Mouse (Mus musculus): ENCODE results near the gene Tecpr2. TPM values are rescaled to one million over a fixed set of nuclear protein-coding genes. Genes with fewer than 3 reads are reported as not detected.

Gene Tecpr2
- polyA plus RNA-seq, 1 experiment from 2014 or later, result 5.2 TPM

DNA sequence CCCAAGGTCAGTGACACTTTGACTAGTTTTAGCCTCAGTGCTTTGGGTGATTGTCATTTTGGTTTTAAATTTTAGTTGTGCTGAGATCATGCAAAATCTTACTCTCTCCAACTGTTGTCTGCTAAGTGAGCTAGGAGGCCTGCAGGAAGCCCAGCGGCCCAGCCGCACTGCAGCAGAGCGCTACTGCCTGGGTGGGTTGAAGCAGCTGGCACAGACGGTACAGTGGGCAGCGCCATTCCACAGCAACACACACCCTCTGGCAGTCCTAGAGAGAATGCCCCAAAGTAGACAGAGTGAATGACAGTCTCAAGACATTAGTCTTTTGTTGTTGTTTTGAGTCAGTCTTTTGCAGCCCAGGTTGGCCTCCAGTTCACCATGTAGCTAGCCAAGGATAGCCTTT lies 81.3 kb downstream of the Tecpr2 start:
- no peaks in the 10 kb centered on the region for H3K9me3 ChIP-seq (ENCODE audit: low read depth, low read length)
- DNase-seq (no peak), ATAC-seq (ENCODE audit: insufficient read depth) (no peak)
- H3K36me3 ChIP-seq (ENCODE audit: insufficient read depth), result peaks cover 46% of the 10 kb centered on the region
- no peak overlapping the region for H3K9ac ChIP-seq
- WGBS, result 97% methylated on average over 5 of the region's 5 CpGs
- no peaks in the 10 kb centered on the region for H3K4me1 ChIP-seq (ENCODE audit: insufficient read depth)
- no peak overlapping the region for H3K27ac ChIP-seq (ENCODE audit: low read depth)
- no peaks in the 10 kb centered on the region for H3K27me3 ChIP-seq (ENCODE audit: insufficient read depth, low read length)
- H3K4me2 ChIP-seq, result no peak overlapping the region
- TF ChIP-seq CTCF (IDR thresholded peaks at IDR 0.05; ENCODE audit: low read depth), result no peak
- H3K4me3 ChIP-seq (ENCODE audit: low read depth, low read length), result no peak overlapping the region

DNA sequence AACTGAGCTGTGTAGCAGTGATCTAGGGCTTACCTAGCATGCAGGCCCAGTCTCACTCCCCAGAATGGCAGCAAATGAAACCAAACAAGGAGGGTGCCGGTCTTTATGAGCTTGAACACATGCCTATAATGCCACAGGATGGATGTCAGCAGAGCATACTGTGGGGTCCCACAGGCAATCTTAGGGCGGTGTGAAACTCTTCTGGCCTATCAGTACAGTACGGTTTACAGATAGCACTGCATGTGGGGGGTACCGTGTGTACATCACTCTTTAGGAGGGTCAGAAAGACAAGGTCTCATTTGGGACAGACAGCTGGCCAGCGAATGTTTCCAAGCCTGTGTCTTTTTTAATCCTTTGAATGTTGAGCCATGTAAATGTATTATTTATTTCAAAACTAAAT lies 82.9 kb downstream of the Tecpr2 start:
- WGBS, result 82% methylated on average over 5 of the region's 5 CpGs
- H3K4me2 ChIP-seq, result no peak overlapping the region
- TF ChIP-seq CTCF (IDR thresholded peaks at IDR 0.05; ENCODE audit: low read depth), result no peak
- ATAC-seq (ENCODE audit: insufficient read depth) (no peak), DNase-seq (no peak)
- no peak overlapping the region for H3K27ac ChIP-seq (ENCODE audit: low read depth)
- no peak overlapping the region for H3K4me3 ChIP-seq (ENCODE audit: low read depth, low read length)
- H3K4me1 ChIP-seq (ENCODE audit: insufficient read depth), result no peaks in the 10 kb centered on the region
- no peak overlapping the region for H3K9ac ChIP-seq
- H3K9me3 ChIP-seq (ENCODE audit: low read depth, low read length), result no peaks in the 10 kb centered on the region
- no peaks in the 10 kb centered on the region for H3K27me3 ChIP-seq (ENCODE audit: insufficient read depth, low read length)
- H3K36me3 ChIP-seq (ENCODE audit: insufficient read depth), result peaks cover 61% of the 10 kb centered on the region

- H3K9ac ChIP-seq, result no peak overlapping the region
- no peak for TF ChIP-seq CTCF (IDR thresholded peaks at IDR 0.05; ENCODE audit: low read depth)
- H3K27ac ChIP-seq (ENCODE audit: low read depth), result peak overlapping the region; percentile 21; the same call in 1 of the 2 replicates
- no peaks in the 10 kb centered on the region for H3K4me1 ChIP-seq (ENCODE audit: insufficient read depth)
- H3K9me3 ChIP-seq (ENCODE audit: low read depth, low read length), result no peaks in the 10 kb centered on the region
- WGBS, result 89% methylated on average over 4 of the region's 4 CpGs
- no peak for DNase-seq
- ATAC-seq (ENCODE audit: insufficient read depth), result no peak
- no peak overlapping the region for H3K4me2 ChIP-seq
- no peaks in the 10 kb centered on the region for H3K27me3 ChIP-seq (ENCODE audit: insufficient read depth, low read length)
- no peak overlapping the region for H3K4me3 ChIP-seq (ENCODE audit: low read depth, low read length)
- H3K36me3 ChIP-seq (ENCODE audit: insufficient read depth), result peaks cover 57% of the 10 kb centered on the region
These were observed 84.8 kb downstream of the Tecpr2 start for GRCm38 (mm10) chr12:110973829-110974228.

DNA sequence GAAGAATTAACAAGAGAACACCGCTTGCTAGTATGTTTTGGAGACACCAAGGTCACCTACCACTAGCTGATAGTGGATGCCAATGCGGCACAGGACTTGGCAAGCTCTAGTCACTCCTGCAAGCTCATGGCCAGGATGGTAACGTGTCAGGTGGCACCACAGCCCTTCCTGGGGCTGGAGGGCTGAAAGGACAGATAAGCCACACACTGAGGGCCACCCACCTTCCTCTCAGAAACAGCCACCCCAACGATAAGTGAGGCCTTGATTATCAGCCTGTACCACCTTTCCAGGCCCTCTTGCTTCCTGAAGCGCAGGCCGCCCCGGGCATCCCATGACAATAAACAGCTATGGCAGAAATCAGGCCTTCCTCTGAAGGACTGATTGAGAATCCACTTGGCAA lies 85.2 kb downstream of the Tecpr2 start:
- no peak for ATAC-seq (ENCODE audit: insufficient read depth)
- 90% methylated on average over 7 of the region's 7 CpGs for WGBS
- Histone ChIP-seq H3K9ac (no peak overlapping the region), H3K4me3 (ENCODE audit: low read depth, low read length) (no peak overlapping the region), H3K9me3 (ENCODE audit: low read depth, low read length) (no peaks in the 10 kb centered on the region), H3K4me2 (no peak overlapping the region), H3K27me3 (ENCODE audit: insufficient read depth, low read length) (no peaks in the 10 kb centered on the region), H3K27ac (ENCODE audit: low read depth) (peak overlapping the region; percentile 21; the same call in 1 of the 2 replicates), H3K36me3 (ENCODE audit: insufficient read depth) (peaks cover 53% of the 10 kb centered on the region), H3K4me1 (ENCODE audit: insufficient read depth) (no peaks in the 10 kb centered on the region; the same call in 1 of the 2 replicates)
- TF ChIP-seq CTCF (IDR thresholded peaks at IDR 0.05; ENCODE audit: low read depth), result no peak
- no peak for DNase-seq

DNA sequence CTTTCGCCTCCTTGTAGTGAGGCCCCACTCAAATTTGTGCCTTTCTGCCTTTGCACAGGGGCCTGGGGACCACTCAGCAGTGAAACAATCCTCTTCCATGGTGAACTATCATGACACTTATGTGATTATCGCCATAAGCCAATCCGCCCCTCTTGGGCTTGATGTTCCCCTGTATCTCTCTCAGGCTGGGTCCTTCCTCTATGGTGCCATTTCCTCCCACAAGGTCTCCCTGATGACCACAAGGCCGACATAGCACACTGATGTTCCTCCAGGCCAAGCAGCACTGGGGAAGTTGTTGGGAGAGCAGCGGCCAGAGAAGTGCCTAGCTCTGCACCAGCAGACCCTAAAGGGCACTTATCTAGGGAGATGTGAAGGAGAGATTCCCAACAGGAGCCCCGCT lies 85.7 kb downstream of the Tecpr2 start:
- Histone ChIP-seq H3K27me3 (ENCODE audit: insufficient read depth, low read length) (no peaks in the 10 kb centered on the region), H3K36me3 (ENCODE audit: insufficient read depth) (peaks cover 49% of the 10 kb centered on the region), H3K9ac (no peak overlapping the region), H3K4me3 (ENCODE audit: low read depth, low read length) (no peak overlapping the region), H3K4me1 (ENCODE audit: insufficient read depth) (no peaks in the 10 kb centered on the region; the same call in 1 of the 2 replicates), H3K4me2 (no peak overlapping the region), H3K27ac (ENCODE audit: low read depth) (peak overlapping the region; percentile 26; the same call in 1 of the 2 replicates), H3K9me3 (ENCODE audit: low read depth, low read length) (no peaks in the 10 kb centered on the region)
- no peak for TF ChIP-seq CTCF (IDR thresholded peaks at IDR 0.05; ENCODE audit: low read depth)
- 82% methylated on average over 6 of the region's 6 CpGs for WGBS
- no peak for DNase-seq
- ATAC-seq (ENCODE audit: insufficient read depth), result no peak

DNA sequence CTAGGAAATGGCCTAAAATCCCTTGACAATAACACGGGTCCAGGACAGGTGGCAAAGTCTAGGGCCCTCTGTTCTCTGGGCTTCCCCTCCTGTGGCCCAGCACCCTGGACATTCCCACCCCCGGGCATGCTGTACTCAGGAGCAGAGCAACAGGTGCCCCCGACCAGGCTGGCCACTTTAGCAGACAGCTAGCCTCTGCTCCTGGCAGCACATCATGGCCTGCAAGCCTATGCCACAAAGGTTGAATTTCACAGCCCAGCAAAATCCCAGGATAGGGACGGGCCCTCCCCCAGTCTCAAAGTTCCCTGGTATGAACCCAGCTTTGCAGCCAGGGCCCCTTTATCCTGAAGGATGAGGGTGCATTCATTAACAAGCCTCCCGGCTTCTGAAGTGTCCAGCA lies 86.3 kb downstream of the Tecpr2 start:
- no peak overlapping the region; the same call in 1 of the 2 replicates for H3K4me2 ChIP-seq
- DNase-seq (no peak), ATAC-seq (ENCODE audit: insufficient read depth) (no peak)
- TF ChIP-seq CTCF (IDR thresholded peaks at IDR 0.05; ENCODE audit: low read depth), result no peak
- H3K9me3 ChIP-seq (ENCODE audit: low read depth, low read length), result no peaks in the 10 kb centered on the region
- 81% methylated on average over 5 of the region's 5 CpGs for WGBS
- no peak overlapping the region for H3K4me3 ChIP-seq (ENCODE audit: low read depth, low read length)
- H3K4me1 ChIP-seq (ENCODE audit: insufficient read depth), result no peaks in the 10 kb centered on the region; the same call in 1 of the 2 replicates
- no peak overlapping the region for H3K27ac ChIP-seq (ENCODE audit: low read depth)
- H3K9ac ChIP-seq, result no peak overlapping the region
- H3K27me3 ChIP-seq (ENCODE audit: insufficient read depth, low read length), result no peaks in the 10 kb centered on the region
- peaks cover 43% of the 10 kb centered on the region for H3K36me3 ChIP-seq (ENCODE audit: insufficient read depth)

DNA sequence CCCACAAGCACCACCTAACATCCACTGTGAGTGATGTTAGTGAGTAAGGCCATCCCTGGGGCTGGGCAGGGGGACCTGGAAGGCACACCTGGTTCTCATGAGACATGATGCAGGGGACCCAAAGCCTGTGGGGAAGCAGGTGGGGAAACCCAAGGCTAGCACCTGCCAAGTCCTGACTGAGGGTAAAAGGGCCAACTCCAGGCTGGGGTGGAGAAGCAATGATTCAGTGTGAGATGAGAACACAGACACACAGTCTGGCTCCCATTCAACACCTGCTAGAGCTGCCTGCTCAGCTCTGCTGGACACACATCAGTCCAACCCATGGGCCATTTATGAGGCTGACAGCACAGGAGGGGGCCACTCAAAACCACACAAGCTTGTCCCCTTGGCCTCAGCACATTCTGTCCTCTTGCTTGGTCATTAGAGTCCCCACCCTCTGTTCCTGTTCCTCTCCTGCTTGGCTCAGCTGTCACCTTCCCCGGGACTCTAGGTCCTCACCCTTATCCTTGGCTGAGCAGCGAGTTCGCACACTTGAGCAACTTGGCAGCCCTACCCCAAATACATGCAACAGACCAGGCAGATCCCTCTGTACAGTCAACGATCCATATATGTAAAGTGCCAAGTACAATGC lies 86.9 kb downstream of the Tecpr2 start:
- Histone ChIP-seq H3K36me3 (ENCODE audit: insufficient read depth) (peaks cover 37% of the 10 kb centered on the region), H3K27me3 (ENCODE audit: insufficient read depth, low read length) (no peaks in the 10 kb centered on the region), H3K4me3 (ENCODE audit: low read depth, low read length) (no peak overlapping the region), H3K9me3 (ENCODE audit: low read depth, low read length) (no peaks in the 10 kb centered on the region), H3K9ac (no peak overlapping the region), H3K27ac (ENCODE audit: low read depth) (no peak overlapping the region), H3K4me2 (no peak overlapping the region; the same call in 1 of the 2 replicates), H3K4me1 (ENCODE audit: insufficient read depth) (no peaks in the 10 kb centered on the region; the same call in 1 of the 2 replicates)
- DNase-seq, result no peak
- WGBS, result 82% methylated on average over 4 of the region's 4 CpGs
- no peak for TF ChIP-seq CTCF (IDR thresholded peaks at IDR 0.05; ENCODE audit: low read depth)
- no peak for ATAC-seq (ENCODE audit: insufficient read depth)
